Mouse (Mus musculus) lung, adult 2 months (tissue): ENCODE measurements around the gene Scnn1a.

Experiments used
- CTCF ChIP-seq: fragments of 200-500 bp; IDR thresholded peaks from 2 replicates; pipeline ENCODE4 v1.5.1; 2011; ENCODE audit warnings: mild to moderate bottlenecking, low read length, control low read depth; ENCODE audit not compliant: insufficient read depth
- POLR2A ChIP-seq: fragments of 200-500 bp; IDR thresholded peaks from 2 replicates; pipeline ENCODE4 v1.6.1; 2011; ENCODE audit warnings: low read depth, mild to moderate bottlenecking, control low read depth, low read length, borderline replicate concordance; ENCODE audit errors: extremely low read depth

DNA sequence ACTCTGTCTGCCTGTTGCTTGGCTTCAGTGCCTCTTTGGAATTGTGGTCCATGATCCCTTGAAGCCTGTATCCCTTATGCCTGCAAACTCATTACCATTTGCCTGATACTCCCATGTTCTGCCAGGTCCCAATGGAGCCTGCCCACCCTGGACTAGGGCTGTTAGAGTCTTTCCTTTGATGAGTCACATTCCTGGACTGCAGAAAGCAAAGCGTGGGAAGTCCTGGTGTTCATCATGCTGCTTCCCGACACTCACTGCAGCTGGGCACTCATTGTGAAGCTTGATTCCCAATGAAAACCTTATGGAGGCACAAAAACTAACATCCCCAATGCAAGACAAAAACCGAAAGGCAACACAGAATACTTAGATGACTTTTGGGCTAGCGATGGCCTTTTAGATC lies 29.1 kb upstream of the Scnn1a start:
- TF ChIP-seq CTCF: no peak
- TF ChIP-seq POLR2A: no peak
